Comparison of ENCODE assay signal across 9 mouse cellular contexts in genomic region chr9:44249181-44250146, GRCm38 (mm10). TPM values are rescaled to one million over a fixed set of nuclear protein-coding genes. Genes with fewer than 3 reads are reported as not detected.
DNase-seq lines count a peak whose midpoint lies in the region; ATAC-seq lines count a peak whose summit lies in the region.
"Had no signal": no experiment of that assay in that cellular context is flagged by ENCODE, and none has a peak within 500 bp of the region (broad histone marks: within the 10 kb centered on the region; RNA-seq: fewer than 3 reads in every experiment).

No protein-coding gene starts in this region.

- peaks cover 16% of the 10 kb centered on the region for H3K4me1 ChIP-seq in intestine, embryonic 16.5 days (ENCODE audit: control insufficient read depth, insufficient read depth, low read length)
- peaks cover 3% of the 10 kb centered on the region for H3K4me1 ChIP-seq in limb, embryonic 11.5 days (ENCODE audit: control insufficient read depth, insufficient read depth, low read length)
- H3K4me1 ChIP-seq in midbrain, embryonic 11.5 days (ENCODE audit: control insufficient read depth, insufficient read depth, low read length): peaks cover 10% of the 10 kb centered on the region

- ATAC-seq in intestine, embryonic 16.5 days: peak; percentile 73
- ATAC-seq in limb, embryonic 11.5 days (ENCODE audit: insufficient number of reproducible peaks, low FRiP score, low TSS enrichment, low read depth): 0 out of 2 replicates have a peak, but pooled peaks have one; percentile 57
- 0 out of 2 replicates have a peak, but pooled peaks have one; percentile 64 for ATAC-seq in midbrain, embryonic 11.5 days (ENCODE audit: low FRiP score)

- DNase-seq in cerebellum, adult 9-10 months: peak; percentile 46
- no peak for DNase-seq in cerebellum, adult 11-12 months
- DNase-seq in embryo, embryonic 10 days (ENCODE audit: low spot score): peak; percentile 77
- peak; percentile 36 to 52 for DNase-seq in gastrocnemius, postnatal 36 days
- DNase-seq in limb, embryonic 11.5 days (ENCODE audit: low spot score): peak; percentile 70
- DNase-seq in midbrain, embryonic 11.5 days (ENCODE audit: low spot score, missing footprints): peak; percentile 92
- peak; percentile 41 to 52 for DNase-seq in spleen, adult 18-20 months

- peak overlapping the region; percentile 41; the same call in 1 of the 2 replicates for H3K4me3 ChIP-seq in intestine, embryonic 16.5 days (ENCODE audit: low read length)
- H3K4me3 ChIP-seq in limb, embryonic 11.5 days (ENCODE audit: low read depth, low read length): no peak overlapping the region
- no peak overlapping the region for H3K4me3 ChIP-seq in midbrain, embryonic 11.5 days (ENCODE audit: low read depth, low read length)

- H3K4me2 ChIP-seq in intestine, embryonic 16.5 days (ENCODE audit: low read depth, low read length): peak overlapping the region; percentile 44
- no peak overlapping the region for H3K4me2 ChIP-seq in limb, embryonic 11.5 days (ENCODE audit: low read depth, severe bottlenecking)
- H3K4me2 ChIP-seq in midbrain, embryonic 11.5 days: 0 out of 2 replicates have a peak overlapping the region, but pooled peaks have one; percentile 12

- 45% methylated on average over 26 of the region's 26 CpGs for WGBS in intestine, embryonic 16.5 days
- 41% methylated on average over 26 of the region's 26 CpGs for WGBS in limb, embryonic 11.5 days
- 46% methylated on average over 26 of the region's 26 CpGs for WGBS in midbrain, embryonic 11.5 days

- intact Hi-C loops in gastrocnemius, postnatal 36 days (cut with DNase I): loop anchor here (5.0 kb wide), 1 partner anchor 138 kb away; no protein-coding TSS in a partner anchor

- H3K27me3 ChIP-seq in intestine, embryonic 16.5 days (replicated peaks; ENCODE audit: control insufficient read depth, insufficient read depth, low read length): no peaks in the 10 kb centered on the region
- H3K27me3 ChIP-seq in limb, embryonic 11.5 days (ENCODE audit: control insufficient read depth, insufficient read depth, low read length): no peaks in the 10 kb centered on the region
- no peaks in the 10 kb centered on the region; the same call in 1 of the 2 replicates for H3K27me3 ChIP-seq in midbrain, embryonic 11.5 days (ENCODE audit: control insufficient read depth, insufficient read depth, low read length)

- no peaks in the 10 kb centered on the region for H3K9me3 ChIP-seq in intestine, embryonic 16.5 days (ENCODE audit: control insufficient read depth, low read length)
- H3K9me3 ChIP-seq in limb, embryonic 11.5 days (ENCODE audit: control insufficient read depth, low read length): no peaks in the 10 kb centered on the region
- no peaks in the 10 kb centered on the region for H3K9me3 ChIP-seq in midbrain, embryonic 11.5 days (ENCODE audit: control insufficient read depth, low read length)

- H3K36me3 ChIP-seq in intestine, embryonic 16.5 days (ENCODE audit: control insufficient read depth, insufficient read depth, low read length): no peaks in the 10 kb centered on the region
- H3K36me3 ChIP-seq in limb, embryonic 11.5 days (ENCODE audit: control insufficient read depth, insufficient read depth, low read length): no peaks in the 10 kb centered on the region
- no peaks in the 10 kb centered on the region for H3K36me3 ChIP-seq in midbrain, embryonic 11.5 days (ENCODE audit: control insufficient read depth, insufficient read depth, low read length)

- H3K9ac ChIP-seq in intestine, embryonic 16.5 days (ENCODE audit: low read depth, low read length): 0 out of 2 replicates have a peak overlapping the region, but pooled peaks have one; percentile 11
- no peak overlapping the region for H3K9ac ChIP-seq in limb, embryonic 11.5 days (ENCODE audit: low read length)
- H3K9ac ChIP-seq in midbrain, embryonic 11.5 days (ENCODE audit: low read length): no peak overlapping the region

- H3K27ac ChIP-seq in intestine, embryonic 16.5 days (ENCODE audit: low read length): no peak overlapping the region
- H3K27ac ChIP-seq in limb, embryonic 11.5 days (replicated peaks; ENCODE audit: low read depth, low read length): no peak overlapping the region
- H3K27ac ChIP-seq in midbrain, embryonic 11.5 days (ENCODE audit: low read depth, low read length): no peak overlapping the region

RNA-seq across cellular contexts. Expression of gene Pdzd3, which starts 1.8 kb away (rescaled TPM):
- total RNA-seq in gastrocnemius, postnatal 36 days (2021): 1 to 10 TPM in 1 of 2 experiments, under 1 TPM in 1; 0.44 to 1.4 TPM
- 22.2 and 28.5 TPM in 2 replicates for polyA plus RNA-seq in intestine, embryonic 16.5 days (2015; fragmentation: Nextera tagmentation; extraction: Ambion mirVana)
- 0.08 TPM in 1 of 2 replicates, not detected in the other for polyA plus RNA-seq in limb, embryonic 11.5 days (2014; fragmentation: Nextera tagmentation; extraction: Ambion mirVana)
- 0.23 TPM in 1 of 2 replicates, not detected in the other for polyA plus RNA-seq in midbrain, embryonic 11.5 days (2014; fragmentation: Nextera tagmentation; extraction: Ambion mirVana)

RNA-seq across cellular contexts. Expression of gene Ccdc153, which starts 9.0 kb away (rescaled TPM):
- total RNA-seq in gastrocnemius, postnatal 36 days (2021): not detected
- not detected in 2 replicates for polyA plus RNA-seq in intestine, embryonic 16.5 days (2015; fragmentation: Nextera tagmentation; extraction: Ambion mirVana)
- polyA plus RNA-seq in limb, embryonic 11.5 days (2014; fragmentation: Nextera tagmentation; extraction: Ambion mirVana): not detected in 2 replicates
- polyA plus RNA-seq in midbrain, embryonic 11.5 days (2014; fragmentation: Nextera tagmentation; extraction: Ambion mirVana): not detected in 2 replicates
- polyA plus RNA-seq: limb, embryonic 14.5 days had no signal

RNA-seq across cellular contexts. Expression of gene Cbl, which starts 15.6 kb away (rescaled TPM):
- total RNA-seq in gastrocnemius, postnatal 36 days (2021): 10 to 100 TPM in 1 of 2 experiments, 1 to 10 TPM in 1; 7.8 to 10.4 TPM
- polyA plus RNA-seq in intestine, embryonic 16.5 days (2015; fragmentation: Nextera tagmentation; extraction: Ambion mirVana): 10.9 and 11.2 TPM in 2 replicates
- polyA plus RNA-seq in limb, embryonic 11.5 days (2014; fragmentation: Nextera tagmentation; extraction: Ambion mirVana): 19.2 and 21.7 TPM in 2 replicates
- 20.9 and 22.2 TPM in 2 replicates for polyA plus RNA-seq in midbrain, embryonic 11.5 days (2014; fragmentation: Nextera tagmentation; extraction: Ambion mirVana)

RNA-seq across cellular contexts. Expression of gene Nlrx1, which starts 18.9 kb away (rescaled TPM):
- 10 to 100 TPM; 22.4 to 22.6 TPM for total RNA-seq in gastrocnemius, postnatal 36 days (2021)
- 5.4 and 5.5 TPM in 2 replicates for polyA plus RNA-seq in intestine, embryonic 16.5 days (2015; fragmentation: Nextera tagmentation; extraction: Ambion mirVana)
- polyA plus RNA-seq in limb, embryonic 11.5 days (2014; fragmentation: Nextera tagmentation; extraction: Ambion mirVana): 2.7 and 3.0 TPM in 2 replicates
- 1.9 and 3.2 TPM in 2 replicates for polyA plus RNA-seq in midbrain, embryonic 11.5 days (2014; fragmentation: Nextera tagmentation; extraction: Ambion mirVana)

RNA-seq across cellular contexts. Expression of gene Abcg4, which starts 39.0 kb away (rescaled TPM):
- total RNA-seq in gastrocnemius, postnatal 36 days (2021): under 1 TPM; 0.48 to 0.74 TPM
- polyA plus RNA-seq in intestine, embryonic 16.5 days (2015; fragmentation: Nextera tagmentation; extraction: Ambion mirVana): 2.6 and 3.0 TPM in 2 replicates
- 3.4 and 3.7 TPM in 2 replicates for polyA plus RNA-seq in limb, embryonic 11.5 days (2014; fragmentation: Nextera tagmentation; extraction: Ambion mirVana)
- polyA plus RNA-seq in midbrain, embryonic 11.5 days (2014; fragmentation: Nextera tagmentation; extraction: Ambion mirVana): 3.2 and 4.8 TPM in 2 replicates

Comparison
In these comparisons a context has a peak if more than half of its experiments do, and no peak if none do; other contexts are left out.
1. RNA of gene Pdzd3, which starts 1.8 kb away (polyA plus RNA-seq): 22.2 to 28.5 TPM in intestine, embryonic 16.5 days; 0.23 TPM in midbrain, embryonic 11.5 days and 0.08 TPM in limb, embryonic 11.5 days; every median in the first group is over 10 times any median in the second.
2. Peak in every context shown above with its lines, with median percentiles within 50 percentile points of each other: ATAC-seq.